Mouse (Mus musculus): ENCODE measurements around the gene Dab1.

Gene Dab1

GRCm38 (mm10) chr4:104077771-104078170 lies 458.6 kb downstream of the Dab1 start:
- in situ Hi-C loops (cut with MboI, MseI), result no loop called here

- in situ Hi-C loops (cut with MboI, MseI), result no loop called here
Measured at GRCm38 (mm10) chr4:104106299-104106698, 487.1 kb downstream of the Dab1 start.

- in situ Hi-C loops (cut with MboI, MseI), result no loop called here
Measured at GRCm38 (mm10) chr4:104111614-104112013, 492.5 kb downstream of the Dab1 start.

GRCm38 (mm10) chr4:104113209-104114005 lies 494.2 kb downstream of the Dab1 start:
- in situ Hi-C loops (cut with MboI, MseI), result no loop called here

GRCm38 (mm10) chr4:104114006-104114361 lies 494.8 kb downstream of the Dab1 start:
- in situ Hi-C loops (cut with MboI, MseI), result no loop called here

- in situ Hi-C loops (cut with MboI, MseI), result no loop called here
Measured at GRCm38 (mm10) chr4:104120108-104120507, 500.9 kb downstream of the Dab1 start.

GRCm38 (mm10) chr4:104121959-104122358 lies 502.8 kb downstream of the Dab1 start:
- in situ Hi-C loops (cut with MboI, MseI), result no loop called here

- in situ Hi-C loops (cut with MboI, MseI), result no loop called here
Measured at GRCm38 (mm10) chr4:104122364-104122763, 503.2 kb downstream of the Dab1 start.

- in situ Hi-C loops (cut with MboI, MseI), result no loop called here
Measured at GRCm38 (mm10) chr4:104153637-104154036, 534.5 kb downstream of the Dab1 start.

- in situ Hi-C loops (cut with MboI, MseI), result no loop called here
Measured at GRCm38 (mm10) chr4:104178067-104178466, 558.9 kb downstream of the Dab1 start.

- in situ Hi-C loops (cut with MboI, MseI), result no loop called here
Measured at GRCm38 (mm10) chr4:104186311-104186710, 567.2 kb downstream of the Dab1 start.

- in situ Hi-C loops (cut with MboI, MseI), result no loop called here
Measured at GRCm38 (mm10) chr4:104198635-104199034, 579.5 kb downstream of the Dab1 start.

GRCm38 (mm10) chr4:104201686-104202085 lies 582.5 kb downstream of the Dab1 start:
- in situ Hi-C loops (cut with MboI, MseI), result no loop called here

- in situ Hi-C loops (cut with MboI, MseI), result no loop called here
Measured at GRCm38 (mm10) chr4:104204047-104204446, 584.9 kb downstream of the Dab1 start.

GRCm38 (mm10) chr4:104206639-104207038 lies 587.5 kb downstream of the Dab1 start:
- in situ Hi-C loops (cut with MboI, MseI), result no loop called here

- in situ Hi-C loops (cut with MboI, MseI), result no loop called here
Measured at GRCm38 (mm10) chr4:104209081-104209480, 589.9 kb downstream of the Dab1 start.

- in situ Hi-C loops (cut with MboI, MseI), result no loop called here
Measured at GRCm38 (mm10) chr4:104210796-104211195, 591.6 kb downstream of the Dab1 start.

GRCm38 (mm10) chr4:104211531-104212455 lies 592.6 kb downstream of the Dab1 start:
- in situ Hi-C loops (cut with MboI, MseI), result no loop called here

GRCm38 (mm10) chr4:104214724-104215123 lies 595.6 kb downstream of the Dab1 start:
- in situ Hi-C loops (cut with MboI, MseI), result no loop called here

- in situ Hi-C loops (cut with MboI, MseI), result no loop called here
Measured at GRCm38 (mm10) chr4:104217336-104217735, 598.2 kb downstream of the Dab1 start.

GRCm38 (mm10) chr4:104218765-104219164 lies 599.6 kb downstream of the Dab1 start:
- in situ Hi-C loops (cut with MboI, MseI), result no loop called here

GRCm38 (mm10) chr4:104220099-104220498 lies 600.9 kb downstream of the Dab1 start:
- in situ Hi-C loops (cut with MboI, MseI), result no loop called here

GRCm38 (mm10) chr4:104229296-104229695 lies 610.1 kb downstream of the Dab1 start:
- in situ Hi-C loops (cut with MboI, MseI), result no loop called here

Measured in regulatory T cell (primary cell).